Mouse (Mus musculus): ENCODE measurements at regions not wholly inside any gene's neighbourhood (a gene's known extent, or its start where the extent isn't known, plus 50 kb on each side); places are given as distances from the start of the nearest gene placed in this dataset.
A peak's percentile ranks its signal among the peaks of the same experiment; 100 is the strongest.

DNA sequence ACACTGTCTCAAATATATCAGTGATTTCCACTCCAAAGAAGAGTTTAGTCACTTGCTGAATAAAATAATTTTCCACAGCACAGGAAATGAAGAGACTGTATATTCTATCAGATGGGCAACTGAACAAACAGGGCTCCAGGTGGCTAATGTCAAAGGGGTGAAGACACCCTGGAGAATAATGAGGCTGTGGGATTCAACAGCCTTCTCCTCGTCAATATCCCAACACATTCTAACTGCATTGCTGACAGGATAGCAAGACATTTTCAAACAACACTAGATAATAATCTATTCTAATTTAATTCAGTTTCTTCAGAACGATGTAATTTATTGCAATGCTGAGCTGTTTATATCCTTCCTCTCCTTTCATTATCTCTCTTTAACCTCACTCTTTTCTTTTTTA is 134.4 kb upstream of the Klhl13 start:
- DNase-seq = no peak

- DNase-seq = no peak
Measured at GRCm38 (mm10) chrX:23495199-23495598, 130.3 kb upstream of the Klhl13 start.

- DNase-seq = no peak
Measured at GRCm38 (mm10) chrX:23476868-23477267, 112.0 kb upstream of the Klhl13 start.

DNA sequence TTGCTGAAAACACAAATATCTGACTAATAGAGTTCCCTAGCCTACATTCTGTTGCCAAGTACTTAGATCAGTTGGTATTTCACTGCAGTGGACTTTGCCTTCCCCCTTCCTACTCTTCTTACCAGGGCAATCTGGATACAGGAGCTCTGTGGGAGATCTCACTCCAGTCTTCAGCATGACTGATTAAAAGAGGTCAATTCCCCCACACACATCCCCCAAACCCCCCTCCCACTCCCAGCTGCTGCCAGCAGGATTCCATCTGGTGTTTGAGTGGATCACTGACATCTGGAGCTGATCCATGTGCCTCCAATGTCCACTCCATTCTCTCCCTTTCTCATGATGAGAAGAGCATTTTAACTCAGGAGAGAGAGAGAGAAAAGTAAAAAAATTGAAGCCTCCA is 101.1 kb upstream of the Klhl13 start:
- DNase-seq = peak; percentile 5

DNA sequence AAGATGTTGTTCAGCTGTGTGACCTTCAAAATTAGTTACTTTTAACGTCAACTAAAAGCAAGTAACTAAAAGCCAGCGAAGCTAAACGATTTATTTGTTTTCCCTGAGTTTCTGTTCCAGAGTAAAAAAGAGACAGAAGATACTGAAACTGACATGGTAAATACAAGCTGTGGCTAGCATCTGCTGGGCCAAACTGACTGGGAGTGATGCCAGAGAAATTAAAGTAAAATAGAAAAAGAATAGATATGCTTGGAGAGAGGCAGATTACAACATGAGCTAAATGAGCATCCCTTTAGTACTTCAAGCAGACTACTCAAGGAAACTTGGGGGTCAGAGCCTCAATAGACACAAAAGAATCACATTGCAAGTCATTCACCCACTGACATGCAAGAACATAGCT is 88.7 kb upstream of the Klhl13 start:
- DNase-seq = no peak

GRCm38 (mm10) chrX:23422746-23423145 is 57.9 kb upstream of the Klhl13 start:
- no peak for DNase-seq

DNA sequence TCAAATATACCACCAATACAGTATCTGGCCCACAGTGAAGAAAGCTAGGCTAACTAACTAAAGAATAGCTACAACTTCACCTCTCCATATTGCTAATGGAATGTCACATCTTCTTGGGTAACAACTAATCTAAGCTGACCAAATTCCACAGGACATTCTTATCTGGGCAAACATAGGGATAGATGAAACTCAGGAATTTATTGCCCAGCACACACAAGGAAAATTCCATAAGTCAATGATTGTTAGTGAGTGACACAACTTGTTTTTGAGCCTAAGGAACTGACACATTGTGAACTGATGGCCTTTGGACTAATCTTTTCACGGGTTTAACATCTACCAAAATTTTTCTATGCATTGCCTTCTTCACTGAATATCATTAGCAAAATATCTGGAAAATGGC is 52.6 kb upstream of the Klhl13 start:
- DNase-seq = no peak
